Mouse (Mus musculus) megakaryocyte-erythroid progenitor cell, adult 5-6 weeks (primary cell): ENCODE measurements around the gene Dpf1. TPM values are rescaled to one million over a fixed set of nuclear protein-coding genes. Genes with fewer than 3 reads are reported as not detected.

Experiments used
- ATAC-seq: replicated peaks from 2 replicates; pipeline ENCODE4 v1.8.0; 2016; ENCODE audit warnings: mild to moderate bottlenecking, inconsistent platforms; ENCODE audit not compliant: severe bottlenecking, poor library complexity, low FRiP score, low TSS enrichment
- total RNA-seq, 2 experiments: library from RNA; stranded (forward) in 1 of 2; stranded (reverse) in 1 of 2; fragments of 200-1000, 215-1000 nt in 1 of 2; fragments of >200 nt in 1 of 2; fragmentation: Nextera tagmentation in 1 of 2; gene quantifications; 2 replicates each; pipeline ENCODE4 v1.2.3; 2014 to 2017

Dpf1 gene
- total RNA-seq, 2 experiments from 2014 or later, result 2.9 to 14.6 TPM

DNA sequence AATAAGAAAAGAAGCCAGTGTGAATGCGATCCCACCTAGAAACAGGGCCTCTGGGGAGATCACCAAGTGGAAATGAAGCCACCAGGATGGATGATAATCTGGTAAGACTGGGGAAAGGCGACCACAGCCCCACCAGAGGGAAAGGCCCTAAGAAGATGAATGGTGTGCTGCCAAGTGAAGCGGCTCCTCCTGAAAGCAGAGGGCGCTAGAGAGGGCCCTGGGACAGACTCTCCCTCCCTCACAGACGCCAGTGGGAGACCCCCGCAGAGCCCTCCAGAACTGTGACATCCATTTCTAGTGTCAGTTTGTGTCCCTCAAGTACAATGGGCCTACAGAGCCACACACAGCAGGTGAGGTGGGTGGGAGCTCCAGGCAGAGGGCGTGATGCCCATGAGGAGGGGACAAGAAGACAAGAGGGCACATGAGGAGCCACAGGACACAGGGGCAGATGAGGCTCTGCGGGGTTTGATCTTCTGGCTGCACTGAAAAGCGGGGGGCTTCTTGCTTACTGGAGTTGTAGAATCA is 33.1 kb downstream of the Dpf1 start:
- no peak for ATAC-seq

DNA sequence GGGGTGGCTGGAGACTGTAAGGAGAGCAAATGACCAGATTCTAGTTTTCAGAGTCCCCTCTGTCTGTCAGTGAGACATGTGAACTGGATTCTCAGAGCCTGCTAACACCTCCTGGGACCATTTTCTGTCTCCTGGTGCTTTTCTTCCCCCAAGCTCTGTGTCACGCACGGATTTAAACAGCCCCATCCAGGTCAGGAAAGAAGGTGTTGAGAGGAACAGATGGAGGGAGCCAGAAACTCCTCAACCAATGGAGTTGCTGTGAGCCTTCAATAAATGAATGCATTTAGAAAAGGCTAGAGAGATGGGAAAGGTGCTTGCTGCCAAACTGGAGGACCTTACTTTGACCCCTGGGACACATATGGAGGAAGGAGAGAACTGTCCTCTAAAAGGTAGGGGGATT is 34.0 kb downstream of the Dpf1 start:
- ATAC-seq, result no peak

DNA sequence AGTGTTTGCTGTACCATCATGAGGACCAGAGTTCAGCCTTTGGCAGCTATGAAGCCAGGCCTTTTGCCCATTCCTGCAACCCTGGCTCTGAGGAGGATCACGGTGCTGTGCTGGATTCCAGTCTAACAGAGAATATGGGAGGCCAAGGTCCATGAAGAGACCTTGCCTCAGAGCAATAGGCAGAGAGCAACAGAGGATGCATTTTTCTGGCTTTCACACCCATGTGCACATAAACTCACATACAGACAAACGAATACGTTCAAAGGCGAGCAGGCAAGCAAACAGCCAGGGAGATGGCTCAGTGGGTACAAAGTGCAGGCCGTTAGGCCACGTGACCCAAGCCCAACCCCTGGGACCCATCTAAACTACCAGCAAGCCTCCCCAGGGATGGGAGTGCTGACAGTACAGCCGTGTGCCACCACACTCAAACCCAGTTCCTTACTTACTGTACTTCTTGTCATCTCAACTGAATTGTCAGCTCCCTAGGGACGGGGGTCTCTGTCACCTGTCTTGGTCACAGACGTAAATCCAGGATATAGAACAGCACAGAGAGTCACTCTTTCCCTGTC is 34.7 kb downstream of the Dpf1 start:
- peak; percentile 19; the same call in 1 of the 2 replicates for ATAC-seq

DNA sequence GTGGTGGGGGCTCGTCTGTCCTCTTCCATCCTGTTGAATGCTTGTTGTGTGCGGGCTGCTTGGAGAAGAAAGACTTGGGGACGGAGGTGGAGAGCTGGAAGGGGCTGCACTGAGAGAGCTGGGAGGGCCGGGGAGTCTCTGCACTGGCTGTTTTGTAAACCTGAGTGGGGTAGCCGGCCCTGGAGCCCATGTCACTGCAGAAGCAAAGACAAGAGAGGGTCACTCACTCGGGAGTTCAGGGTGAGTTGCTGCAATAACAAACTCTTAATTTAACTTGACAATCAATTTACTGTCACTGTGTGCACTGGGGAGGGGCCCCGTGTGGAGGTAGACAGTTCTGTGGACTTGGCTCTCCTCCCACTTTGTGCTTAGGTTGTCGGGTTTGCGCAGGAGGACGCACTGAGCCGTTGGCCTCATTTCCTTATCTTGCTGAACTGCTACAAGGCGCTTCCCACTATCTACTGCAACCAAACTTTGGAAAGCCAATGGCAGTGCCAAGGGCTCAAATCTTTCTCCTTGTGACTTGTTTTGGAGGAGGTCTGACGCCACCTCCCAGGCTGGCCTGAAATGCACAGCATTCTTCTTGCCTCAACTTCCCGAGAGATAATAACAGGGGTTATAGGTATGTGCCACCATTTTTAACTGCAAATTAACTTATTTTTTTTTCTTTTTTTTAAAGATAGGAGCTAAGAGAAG is 35.4 kb downstream of the Dpf1 start:
- ATAC-seq, result peak; percentile 76

DNA sequence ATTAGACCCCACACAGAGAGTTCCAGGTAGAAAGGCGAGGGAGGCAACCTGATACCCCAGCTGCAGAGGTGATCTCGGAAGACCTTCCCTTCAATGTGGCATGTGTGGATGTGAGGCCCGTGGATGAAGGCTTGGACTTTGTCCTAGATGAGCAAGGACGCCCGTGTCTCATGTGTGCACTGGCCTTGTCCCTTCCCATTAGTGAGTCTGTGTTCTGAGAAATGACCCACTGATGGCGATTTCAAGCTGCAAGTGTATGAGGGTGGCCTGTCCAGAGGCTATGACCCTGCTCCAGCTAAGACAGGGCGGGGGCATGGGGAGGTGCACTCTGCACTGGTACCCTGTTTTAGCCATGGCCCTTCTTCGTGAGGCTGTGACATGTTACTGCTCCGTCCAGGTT is 36.5 kb downstream of the Dpf1 start:
- ATAC-seq, result no peak

DNA sequence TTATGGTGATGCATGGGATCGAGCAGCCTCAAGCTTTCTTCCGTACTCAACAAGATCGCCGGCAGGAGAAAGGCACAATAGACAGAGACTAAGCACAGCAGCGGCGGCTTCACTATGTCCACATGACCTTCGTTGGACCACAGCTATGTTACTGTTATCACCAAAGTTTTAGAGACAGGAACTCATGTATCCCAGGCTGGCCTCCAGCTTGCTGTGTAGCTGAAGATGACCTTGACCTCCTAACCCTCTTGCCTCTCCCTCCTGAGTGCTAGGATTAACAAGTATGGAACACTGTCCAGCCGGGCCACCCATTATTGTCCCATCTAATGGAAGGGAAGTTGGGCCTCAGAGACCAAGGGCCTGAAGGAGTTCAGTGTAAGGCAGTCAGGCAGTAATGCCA is 37.1 kb downstream of the Dpf1 start:
- no peak for ATAC-seq

DNA sequence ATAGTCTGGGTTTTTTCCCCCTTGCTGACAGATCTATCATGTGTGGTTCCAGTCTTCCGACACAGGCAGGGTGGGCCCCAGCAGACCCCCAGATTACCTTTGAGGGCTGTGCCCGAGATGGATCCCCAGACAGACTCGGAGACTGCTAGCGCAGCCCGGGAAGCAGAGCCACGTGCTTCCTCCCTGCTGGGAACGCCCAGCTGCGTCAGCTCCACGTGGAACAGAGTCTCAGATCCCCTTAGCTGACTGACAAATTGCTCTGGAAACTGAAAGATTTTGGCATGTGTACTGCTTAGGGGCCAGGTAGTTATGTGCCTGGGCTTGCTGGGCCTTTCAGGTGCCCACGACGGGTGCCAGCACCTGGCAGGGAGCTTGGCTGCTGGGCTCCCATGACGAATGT is 38.0 kb downstream of the Dpf1 start:
- ATAC-seq, result no peak

DNA sequence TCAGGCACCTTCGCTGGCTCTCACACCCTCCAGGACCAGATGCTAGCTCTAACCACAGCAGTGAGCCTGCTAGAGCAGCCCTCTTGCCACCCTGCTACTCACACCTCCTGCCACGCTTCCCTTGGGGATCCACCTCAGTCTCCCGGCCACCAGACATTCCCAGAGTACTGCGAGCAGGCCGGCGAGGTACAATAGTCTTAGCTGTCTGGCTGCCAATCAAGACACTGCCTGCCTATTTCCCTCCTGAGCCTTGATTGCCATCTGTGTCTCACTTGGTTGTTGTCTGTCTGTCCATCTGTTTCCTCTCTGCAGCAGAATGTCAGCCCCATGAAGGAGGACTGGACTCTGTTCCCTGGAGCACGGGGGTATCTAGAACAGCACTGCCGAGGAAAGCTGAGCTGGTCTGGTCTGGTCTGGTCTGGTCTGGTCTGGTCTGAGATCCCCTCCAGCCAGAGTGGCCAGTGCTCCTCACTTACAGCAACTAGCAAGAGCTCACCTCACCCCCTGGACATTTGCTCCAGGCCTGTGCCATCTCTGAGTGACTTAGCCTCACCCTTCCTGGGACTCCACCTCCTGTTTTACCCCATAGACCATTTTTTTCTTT is 38.8 kb downstream of the Dpf1 start:
- ATAC-seq, result peak; percentile 55

DNA sequence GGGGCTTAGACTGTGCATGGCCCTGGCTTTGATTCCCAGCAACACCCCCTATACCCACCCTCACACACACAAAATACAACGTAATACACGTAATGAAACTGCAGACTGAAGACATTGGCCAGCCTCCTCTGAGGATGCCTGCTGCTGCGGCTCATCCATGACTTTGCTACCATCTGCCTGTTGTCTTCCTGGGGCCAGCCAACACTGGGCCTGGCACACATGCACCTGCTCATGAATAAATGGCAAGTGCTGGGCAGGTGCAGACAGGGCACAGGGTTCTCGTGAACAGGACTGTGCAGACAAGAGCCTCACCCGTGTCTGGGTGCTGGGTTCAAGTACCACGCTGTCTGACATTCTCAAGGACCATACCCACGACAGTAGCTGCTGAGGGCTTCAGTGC is 40.0 kb downstream of the Dpf1 start:
- ATAC-seq, result no peak

DNA sequence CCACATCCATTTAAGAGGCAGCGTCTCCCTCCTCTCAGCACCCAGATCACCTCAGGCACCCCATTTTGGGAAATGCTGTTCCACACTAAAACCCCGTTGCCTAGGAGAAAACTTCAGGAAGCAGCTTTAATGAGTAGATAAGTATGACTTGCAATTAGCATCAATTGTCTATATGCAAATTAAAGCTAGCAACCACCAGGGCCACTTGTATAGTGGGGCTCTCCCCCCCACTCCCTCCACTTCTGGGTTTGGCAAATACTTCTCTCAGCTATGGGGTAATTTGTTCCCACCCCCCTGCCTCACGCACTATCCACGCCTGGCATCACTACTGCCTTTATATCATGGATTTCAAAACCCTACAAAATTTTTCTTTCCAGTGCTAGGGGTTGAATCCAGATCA is 41.8 kb downstream of the Dpf1 start:
- no peak for ATAC-seq

DNA sequence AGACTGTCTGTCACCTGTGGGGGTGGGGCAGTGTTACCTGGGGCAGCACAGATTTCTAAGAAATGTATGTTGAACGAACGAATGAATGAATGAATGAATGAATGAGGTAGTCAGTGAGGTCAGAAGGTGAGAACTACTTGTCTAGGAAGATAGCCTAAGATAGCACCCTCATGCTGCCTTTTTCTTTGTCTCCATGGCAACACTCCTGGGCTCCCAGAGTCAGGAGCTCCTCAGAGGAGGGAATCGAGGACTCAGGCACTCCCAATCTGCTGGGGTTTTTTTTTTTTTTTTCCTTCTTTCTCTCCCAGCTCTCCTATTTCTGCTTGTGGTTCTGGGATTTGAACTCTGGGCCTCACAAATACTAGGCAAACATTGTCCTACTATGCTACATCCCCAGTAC is 42.5 kb downstream of the Dpf1 start:
- ATAC-seq, result no peak

DNA sequence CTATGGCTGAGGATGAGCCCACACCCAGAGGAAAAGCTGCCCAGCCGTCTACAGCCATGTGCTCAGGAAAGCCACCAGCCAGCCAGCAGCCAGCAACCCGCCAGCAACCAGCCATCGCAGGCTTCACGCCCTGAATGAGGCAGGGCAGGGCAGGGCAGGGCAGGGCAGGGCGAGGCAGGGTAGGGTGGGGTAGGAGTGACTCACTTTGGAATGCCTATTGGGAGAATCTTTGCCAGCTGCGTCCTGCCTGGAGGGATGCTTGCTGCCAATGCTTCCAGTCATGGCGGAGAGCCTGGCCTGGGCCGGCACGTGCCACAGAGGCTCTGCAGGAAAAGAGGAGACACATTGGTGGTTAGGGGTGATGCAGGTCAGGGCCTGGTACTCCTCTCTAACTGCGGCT is 46.7 kb downstream of the Dpf1 start:
- ATAC-seq, result no peak; the same call in 1 of the 2 replicates

DNA sequence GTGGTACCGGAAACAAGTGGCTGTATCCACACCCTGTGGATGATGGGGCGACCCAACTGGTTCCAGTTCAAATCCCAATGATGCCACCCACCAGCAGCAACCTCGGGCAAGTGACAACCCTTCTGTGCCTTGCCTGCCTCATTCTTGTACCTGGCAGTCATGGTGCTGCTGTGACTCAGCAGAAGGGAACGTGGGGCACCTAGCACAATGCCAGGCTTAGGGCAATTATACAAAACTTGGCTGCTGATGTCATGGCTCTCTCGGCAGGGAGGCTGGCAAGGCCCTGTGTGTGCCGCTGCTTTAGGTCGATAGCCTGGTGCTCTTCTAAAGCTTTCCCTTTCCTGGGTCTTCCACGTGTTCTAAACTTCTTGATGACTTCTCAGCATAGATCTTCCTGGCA is 48.5 kb downstream of the Dpf1 start:
- ATAC-seq, result no peak

DNA sequence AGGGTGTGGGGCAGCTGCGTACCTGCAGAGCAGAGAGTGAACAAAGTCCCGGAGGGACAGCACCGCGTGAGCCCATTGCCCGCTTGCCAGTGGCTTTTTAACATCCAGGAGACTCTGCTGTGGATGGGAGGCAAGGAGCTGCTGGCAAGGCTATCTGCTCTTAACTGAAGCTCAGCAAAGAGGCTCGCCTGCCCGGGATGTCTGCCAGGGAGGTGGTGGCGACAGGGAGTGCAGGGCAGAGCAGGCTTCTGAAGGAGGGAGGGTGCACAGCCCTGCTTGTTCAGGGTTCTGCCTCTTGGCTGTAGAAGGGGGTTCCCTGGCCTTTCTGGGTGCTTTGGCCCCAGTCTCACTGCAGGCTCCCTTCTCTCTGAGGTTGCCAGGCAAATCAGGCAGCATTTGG is 50.4 kb downstream of the Dpf1 start:
- ATAC-seq, result peak; percentile 48; the same call in 1 of the 2 replicates

DNA sequence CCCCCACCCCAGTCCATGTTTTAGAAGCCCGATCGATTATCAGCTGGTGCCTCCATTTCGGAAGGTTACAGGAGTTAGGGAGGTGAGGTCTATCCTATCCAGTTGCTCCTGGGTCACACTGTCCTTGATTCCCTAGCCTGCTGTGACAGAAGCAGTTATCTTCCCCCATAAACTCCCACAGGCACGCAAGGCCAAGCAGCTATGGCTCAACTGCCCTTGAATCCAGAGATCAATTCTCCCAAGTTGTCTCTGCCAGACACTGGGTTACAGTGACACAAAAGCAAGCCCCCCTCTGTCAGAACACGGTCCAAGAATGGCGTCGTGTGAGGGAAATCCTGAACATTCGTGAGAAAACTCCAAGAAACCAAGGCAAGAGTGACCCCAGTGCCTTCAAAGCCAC is 51.7 kb downstream of the Dpf1 start:
- ATAC-seq, result no peak

DNA sequence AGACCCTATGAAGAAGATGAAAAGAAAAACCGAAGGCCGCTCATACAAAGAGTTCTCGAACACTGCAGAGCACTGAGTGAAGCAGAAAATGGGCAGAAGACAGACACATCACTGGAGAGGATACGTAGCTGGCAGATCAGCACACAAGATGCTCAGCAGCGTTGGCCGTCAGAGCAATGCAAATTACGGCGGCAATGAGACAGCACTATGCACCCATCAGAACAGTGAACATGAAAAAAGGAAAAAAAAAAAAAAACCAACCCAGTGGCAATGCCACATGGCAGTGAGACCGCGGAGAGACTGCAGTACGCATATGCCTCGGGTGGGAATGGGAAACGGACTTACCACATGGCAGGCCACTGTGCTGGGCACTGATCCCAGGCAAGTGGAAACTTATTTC is 57.7 kb downstream of the Dpf1 start:
- ATAC-seq, result no peak

DNA sequence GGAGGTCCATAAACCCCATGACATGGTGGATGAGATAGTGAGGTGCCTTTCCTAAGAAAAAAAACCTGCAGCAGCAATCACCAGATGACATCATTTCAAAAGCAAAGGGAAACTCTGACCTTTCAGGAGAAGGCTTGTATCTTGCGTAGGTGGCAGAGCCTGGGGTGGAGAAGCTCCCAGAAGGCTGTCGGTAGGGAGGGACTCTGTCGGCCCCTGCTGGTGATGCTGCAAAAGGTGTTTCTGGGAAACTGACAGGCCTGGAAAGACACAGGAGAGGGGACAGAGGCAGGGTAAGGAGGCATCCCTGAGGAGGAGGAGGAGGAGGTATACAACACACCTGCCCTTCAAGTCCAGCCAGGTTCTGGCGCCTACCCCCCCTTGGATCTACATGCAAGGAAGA is 60.3 kb downstream of the Dpf1 start:
- peak; percentile 66 for ATAC-seq

DNA sequence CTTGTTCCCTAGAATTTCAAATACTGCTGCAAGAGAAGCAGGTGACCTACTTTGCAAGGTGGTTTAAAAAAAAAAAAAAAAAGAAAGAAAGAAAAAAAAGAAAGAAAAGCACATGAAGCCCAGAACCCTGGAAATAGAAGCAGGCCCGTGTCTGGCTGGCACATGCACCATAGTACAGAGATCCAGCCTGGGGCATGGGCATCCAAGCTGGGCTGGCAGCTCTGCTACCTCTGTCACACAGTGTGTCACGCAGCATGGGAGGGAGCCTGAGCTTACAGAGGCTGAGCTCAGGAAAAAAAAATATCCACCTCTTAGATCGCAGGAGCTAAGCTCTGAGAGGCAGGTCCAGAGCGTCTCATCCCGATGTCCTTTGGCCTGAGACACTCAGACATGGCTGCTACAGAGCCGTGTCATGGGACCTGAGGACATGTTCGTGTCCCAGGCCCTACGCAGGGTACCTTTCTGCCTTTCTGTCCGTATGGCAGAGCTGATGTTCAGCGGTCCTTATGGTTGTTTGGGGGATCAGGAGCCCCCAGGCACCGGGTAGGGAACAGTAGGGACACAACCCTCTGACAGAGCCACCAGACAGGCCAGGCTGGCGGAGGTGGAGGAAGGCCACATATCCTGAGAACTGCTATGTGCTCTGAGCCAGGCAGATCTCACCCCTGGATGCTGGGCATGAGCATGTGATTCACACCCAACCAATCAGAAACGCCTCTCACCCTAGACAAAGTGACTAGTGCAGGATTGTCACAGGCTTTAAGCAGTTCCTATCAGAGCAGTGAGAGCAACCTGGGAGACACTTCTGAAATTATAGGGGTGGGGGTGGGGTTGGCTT is 63.6 kb downstream of the Dpf1 start:
- ATAC-seq, result no peak
